Mouse (Mus musculus): ENCODE data around the gene Trpc4ap. TPM values are rescaled to one million over a fixed set of nuclear protein-coding genes. Genes with fewer than 3 reads are reported as not detected.

Trpc4ap gene
- 55.5 and 63.6 TPM in 2 replicates for polyA plus RNA-seq (2015; fragmentation: Nextera tagmentation; extraction: Ambion mirVana)

GRCm38 (mm10) chr2:155691723-155692493, at the start of gene Trpc4ap:
Gene Trpc4ap, minus strand, starts transcription at chr2:155692384.

DNA sequence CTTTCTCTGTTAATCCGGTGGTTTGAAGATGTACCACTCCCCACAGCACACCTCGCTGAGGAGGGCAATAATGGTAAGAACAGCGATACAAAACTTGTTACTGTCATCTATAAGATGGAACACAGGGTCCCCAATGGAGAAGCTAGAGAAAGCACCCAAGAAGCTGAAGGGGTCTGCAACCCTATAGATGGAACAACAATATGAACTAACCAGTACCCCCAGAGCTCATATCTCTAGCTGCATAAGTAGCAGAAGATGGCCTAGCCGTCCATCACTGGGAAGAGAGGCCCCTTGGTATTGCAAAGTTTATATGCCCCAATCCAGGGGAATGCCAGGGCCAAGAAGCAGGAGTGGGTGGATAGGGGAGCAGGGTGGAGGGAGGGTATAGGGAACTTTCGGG, 43.6 kb upstream of the Trpc4ap start, which contains the start of gene Gm17581:
Gm17581 (minus strand) TSS at position 101 of the 400 bp plus-strand sequence.

GRCm38 (mm10) chr2:155729158-155729645, 37.0 kb upstream of the Trpc4ap start, which contains the start of gene Edem2:
Gene Edem2, minus strand, starts transcription at chr2:155729475.

DNA sequence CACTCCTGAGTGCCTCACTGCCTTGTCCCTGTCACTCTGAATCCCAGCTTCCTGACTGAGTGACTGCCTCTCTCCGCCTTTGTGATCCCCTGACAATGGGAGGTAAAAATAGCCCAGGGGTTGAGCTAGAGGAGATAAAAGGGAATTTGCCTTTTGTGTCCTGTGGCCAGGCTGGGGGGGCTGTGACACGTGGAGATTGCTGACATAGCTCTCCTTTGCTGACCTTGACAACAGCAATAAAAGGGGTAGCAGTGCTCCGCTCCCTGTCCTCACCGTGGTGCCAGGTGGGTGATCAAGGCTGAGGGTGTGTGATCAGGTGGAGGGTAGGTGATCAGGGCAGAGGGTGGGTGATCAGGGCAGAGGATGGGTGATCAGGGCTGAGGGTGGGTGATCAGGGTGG, 81.2 kb downstream of the Trpc4ap start, which contains the start of gene Myh7b:
Myh7b (plus strand) TSS at position 235 of the 400 bp plus-strand sequence.

GRCm38 (mm10) chr2:155592137-155592853, 99.9 kb downstream of the Trpc4ap start, which contains the start of gene Gss:
Gene Gss, minus strand, starts transcription at chr2:155592810.

MicroRNAs encoded within 50 kb of the gene (microRNA counts, 519-probe panel; counts per million panel counts)
- microRNA mmu-miR-499, result 88.3 counts per million

Other genes with a start within 250 kb of the Trpc4ap start
- gene Ncoa6, start 218.5 kb downstream of the Trpc4ap start, polyA plus RNA-seq (2015; fragmentation: Nextera tagmentation; extraction: Ambion mirVana), result 13.8 and 15.9 TPM in 2 replicates
- 15.0 and 15.8 TPM in 2 replicates for gene Acss2, start 174.4 kb downstream of the Trpc4ap start, polyA plus RNA-seq (2015; fragmentation: Nextera tagmentation; extraction: Ambion mirVana)
- gene Ggt7, start 174.1 kb downstream of the Trpc4ap start, polyA plus RNA-seq (2015; fragmentation: Nextera tagmentation; extraction: Ambion mirVana), result 0.70 TPM in 2 replicates
- gene Gss, start 99.6 kb downstream of the Trpc4ap start, polyA plus RNA-seq (2015; fragmentation: Nextera tagmentation; extraction: Ambion mirVana), result 27.4 and 29.7 TPM in 2 replicates
- gene Myh7b, start 81.2 kb downstream of the Trpc4ap start, polyA plus RNA-seq (2015; fragmentation: Nextera tagmentation; extraction: Ambion mirVana), result 0.98 and 1.6 TPM in 2 replicates
- gene Edem2, start 37.1 kb upstream of the Trpc4ap start, polyA plus RNA-seq (2015; fragmentation: Nextera tagmentation; extraction: Ambion mirVana), result 21.8 and 27.5 TPM in 2 replicates
- not detected in 2 replicates for gene Gm17581, start 43.5 kb upstream of the Trpc4ap start, polyA plus RNA-seq (2015; fragmentation: Nextera tagmentation; extraction: Ambion mirVana)
- 6.6 and 7.8 TPM in 2 replicates for gene Procr, start 58.7 kb upstream of the Trpc4ap start, polyA plus RNA-seq (2015; fragmentation: Nextera tagmentation; extraction: Ambion mirVana)
- 0.11 TPM in 1 of 2 replicates, not detected in the other for gene Mmp24, start 83.0 kb upstream of the Trpc4ap start, polyA plus RNA-seq (2015; fragmentation: Nextera tagmentation; extraction: Ambion mirVana)
- gene BC029722, start 127.0 kb upstream of the Trpc4ap start, polyA plus RNA-seq (2015; fragmentation: Nextera tagmentation; extraction: Ambion mirVana), result 11.2 and 14.4 TPM in 2 replicates
- gene Eif6, start 134.5 kb upstream of the Trpc4ap start, polyA plus RNA-seq (2015; fragmentation: Nextera tagmentation; extraction: Ambion mirVana), result 131 and 133 TPM in 2 replicates
- 0.07 TPM in 1 of 2 replicates, not detected in the other for gene Fam83c, start 142.5 kb upstream of the Trpc4ap start, polyA plus RNA-seq (2015; fragmentation: Nextera tagmentation; extraction: Ambion mirVana)
- gene Uqcc1, start 237.9 kb upstream of the Trpc4ap start, polyA plus RNA-seq (2015; fragmentation: Nextera tagmentation; extraction: Ambion mirVana), result 21.0 and 22.5 TPM in 2 replicates
- not detected in 2 replicates for gene Gm15557, start 248.3 kb upstream of the Trpc4ap start, polyA plus RNA-seq (2015; fragmentation: Nextera tagmentation; extraction: Ambion mirVana)